Mouse (Mus musculus) myocyte (in vitro differentiated cells): ENCODE measurements around the gene Trhr2. TPM values are rescaled to one million over a fixed set of nuclear protein-coding genes. Genes with fewer than 3 reads are reported as not detected.

Experiments used
- H3K27me3 ChIP-seq: one replicate; pipeline ENCODE4 v1.6.1; 2011; ENCODE audit not compliant: control insufficient read depth, insufficient read depth, insufficient read length
- H3K36me3 ChIP-seq: one replicate; pipeline ENCODE4 v1.6.1; 2011; ENCODE audit not compliant: control insufficient read depth, insufficient read depth
- H3K4me2 ChIP-seq: one replicate; pipeline ENCODE4 v1.6.1; 2011; ENCODE audit warnings: low read depth, control low read depth
- H3K4me3 ChIP-seq: one replicate; pipeline ENCODE4 v1.5.1; 2011; ENCODE audit warnings: mild to moderate bottlenecking, control low read depth, moderate library complexity
- H3K79me2 ChIP-seq: one replicate; pipeline ENCODE4 v1.6.1; 2011; ENCODE audit not compliant: control insufficient read depth, insufficient read depth
- H3ac ChIP-seq: one replicate; pipeline ENCODE4 v1.6.1; 2011; ENCODE audit not compliant: control insufficient read depth, insufficient read length
- CEBPB ChIP-seq: IDR thresholded peaks from 2 replicates; pipeline ENCODE4 v1.6.1; 2011; ENCODE audit warnings: mild to moderate bottlenecking, moderate library complexity; ENCODE audit not compliant: poor library complexity, insufficient read depth, severe bottlenecking
- E2F4 ChIP-seq: IDR thresholded peaks from one replicate; pipeline ENCODE4 v1.6.1; 2011; ENCODE audit warnings: mild to moderate bottlenecking, control low read depth, moderate library complexity; ENCODE audit not compliant: insufficient read depth
- MAX ChIP-seq: IDR thresholded peaks from one replicate; pipeline ENCODE4 v1.6.1; 2011; ENCODE audit warnings: low read depth, mild to moderate bottlenecking, control low read depth
- MYOD1 ChIP-seq, 3 experiments: IDR thresholded peaks; one replicate each; pipeline ENCODE4 v1.6.1; 2011; ENCODE audit warnings: control low read depth in 2 of 3, low read depth in 2 of 3, mild to moderate bottlenecking in 2 of 3, moderate library complexity in 1 of 3; ENCODE audit not compliant: insufficient read length in 2 of 3, control insufficient read depth in 1 of 3
- MYOG ChIP-seq, 3 experiments: IDR thresholded peaks; one replicate each; pipeline ENCODE4 v1.6.1; 2011; ENCODE audit warnings: control low read depth in 2 of 3, low read depth in 2 of 3, mild to moderate bottlenecking in 2 of 3; ENCODE audit not compliant: insufficient read length in 2 of 3, control insufficient read depth in 1 of 3, insufficient read depth in 1 of 3
- POLR2A ChIP-seq: IDR thresholded peaks from one replicate; pipeline ENCODE4 v1.6.1; 2011; ENCODE audit warnings: low read depth, mild to moderate bottlenecking, control low read depth, moderate library complexity; ENCODE audit not compliant: insufficient read length
- POLR2AphosphoS2 ChIP-seq: IDR thresholded peaks from one replicate; pipeline ENCODE4 v1.6.1; 2011; ENCODE audit warnings: low read depth, control low read depth; ENCODE audit not compliant: insufficient read length
- REST ChIP-seq: IDR thresholded peaks from one replicate; pipeline ENCODE4 v1.6.1; 2011; ENCODE audit warnings: mild to moderate bottlenecking, control low read depth, moderate library complexity; ENCODE audit not compliant: insufficient read depth, insufficient read length
- SRF ChIP-seq: IDR thresholded peaks from one replicate; pipeline ENCODE4 v1.6.1; 2011; ENCODE audit warnings: low read depth; ENCODE audit not compliant: control insufficient read depth, insufficient read length
- TCF12 ChIP-seq: IDR thresholded peaks from one replicate; pipeline ENCODE4 v1.6.1; 2011; ENCODE audit warnings: mild to moderate bottlenecking, control low read depth; ENCODE audit not compliant: poor library complexity, insufficient read depth, severe bottlenecking
- TCF3 ChIP-seq: IDR thresholded peaks from one replicate; pipeline ENCODE4 v1.6.1; 2011; ENCODE audit warnings: low read depth, control low read depth; ENCODE audit not compliant: insufficient read length
- USF1 ChIP-seq: IDR thresholded peaks from one replicate; pipeline ENCODE4 v1.6.1; 2011; ENCODE audit warnings: low read depth, mild to moderate bottlenecking, control low read depth, moderate library complexity
- polyA plus RNA-seq: library from polyadenylated mRNA; unstranded; fragments of >200 nt; fragmentation: generic; extraction: Trizol; gene quantifications from one replicate; pipeline ENCODE4 v1.2.1, GENCODE M21; 2012; ENCODE audit warnings: missing spikeins

Gene Trhr2
- polyA plus RNA-seq, 1 experiment: not detected

DNA sequence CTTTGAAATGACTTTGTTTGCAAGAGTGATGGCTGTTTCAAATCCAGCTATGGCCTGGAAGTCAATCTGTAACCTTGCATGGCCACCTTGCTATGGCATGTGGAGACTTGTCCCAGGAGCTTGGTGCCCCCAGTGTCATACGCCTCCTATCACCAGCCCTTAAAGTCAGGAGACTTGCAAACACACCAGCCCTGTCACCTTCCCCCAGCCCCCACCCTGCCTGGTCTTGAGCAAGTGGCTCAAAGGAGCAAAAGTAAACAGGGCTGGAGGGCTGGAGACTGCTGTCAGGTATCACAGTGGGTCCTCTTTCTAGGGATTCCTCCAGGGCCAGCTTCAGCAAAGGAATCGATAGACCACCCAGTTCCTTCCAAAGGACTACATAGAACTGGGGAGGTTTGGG, 49.4 kb downstream of the Trhr2 start:
- Histone ChIP-seq H3ac (no peak overlapping the region), H3K27me3 (no peaks in the 10 kb centered on the region), H3K36me3 (peaks cover 5% of the 10 kb centered on the region)

DNA sequence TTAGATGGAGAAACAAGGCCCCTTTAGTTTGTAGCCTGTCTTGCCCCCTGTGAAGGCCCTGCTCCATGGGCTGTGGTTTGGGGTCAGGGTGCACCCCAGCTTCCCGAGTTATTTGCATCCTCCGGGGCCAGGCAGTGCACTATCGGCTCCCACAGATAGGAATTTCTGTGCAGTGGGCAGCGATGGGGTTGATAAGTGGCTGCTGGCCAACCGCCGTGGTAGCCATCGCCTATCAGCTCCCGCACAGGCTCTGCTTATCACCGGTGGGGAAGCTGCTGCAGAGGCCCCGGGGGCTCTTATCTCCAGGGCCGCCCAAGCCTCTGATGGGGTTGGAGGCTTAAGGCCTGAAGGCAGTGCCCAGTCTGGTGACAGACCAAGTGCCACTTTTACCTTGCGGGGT, 51.3 kb downstream of the Trhr2 start:
- TF ChIP-seq TCF12 (no peak), REST (no peak), CEBPB (no peak), MAX (no peak), POLR2AphosphoS2 (no peak), TCF3 (no peak), USF1 (no peak), SRF (no peak), POLR2A (no peak)
- H3K36me3 ChIP-seq: peaks cover 5% of the 10 kb centered on the region

More for the DNA sequence above, 49.4 kb downstream of the Trhr2 start:
- Histone ChIP-seq H3K4me3 (no peak overlapping the region), H3K79me2 (no peaks in the 10 kb centered on the region), H3K4me2 (no peak overlapping the region)
- no peak for TF ChIP-seq MYOG (IDR thresholded peaks at IDR 0.05; ENCODE audit: control insufficient read depth in 1 of 3, insufficient read depth in 1 of 3, insufficient read length in 2 of 3, low read depth in 2 of 3)
- TF ChIP-seq E2F4: no peak
- no peak for TF ChIP-seq POLR2AphosphoS2
- TF ChIP-seq MAX: no peak
- no peak for TF ChIP-seq SRF
- TF ChIP-seq REST: no peak
- TF ChIP-seq USF1: no peak
- TF ChIP-seq MYOD1 (IDR thresholded peaks at IDR 0.05; ENCODE audit: control insufficient read depth in 1 of 3, insufficient read length in 2 of 3, low read depth in 2 of 3): no peak
- no peak for TF ChIP-seq CEBPB
- no peak for TF ChIP-seq TCF12
- no peak for TF ChIP-seq POLR2A
- TF ChIP-seq TCF3: no peak

DNA sequence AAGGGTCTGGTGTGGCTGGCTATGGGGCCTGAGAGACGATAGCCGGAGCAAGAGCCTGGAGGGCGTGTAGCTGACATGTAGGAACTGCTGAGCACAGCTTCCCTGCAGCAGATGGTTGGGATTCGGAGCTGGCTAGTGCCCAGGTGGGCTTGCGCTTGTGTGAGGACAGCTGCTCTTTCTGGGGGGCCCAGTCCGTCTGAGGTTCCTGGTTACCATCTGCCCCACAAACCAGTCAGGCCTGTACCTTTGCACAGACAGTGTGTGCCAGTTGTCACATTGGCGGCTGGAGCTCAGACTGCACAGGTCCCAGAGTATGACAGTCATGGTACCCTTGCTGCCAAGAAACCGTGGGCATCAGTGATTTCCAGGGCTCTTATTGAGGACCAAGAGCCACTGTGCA, 52.7 kb downstream of the Trhr2 start:
- H3K4me2 ChIP-seq: no peak overlapping the region
- H3K79me2 ChIP-seq: no peaks in the 10 kb centered on the region
- H3ac ChIP-seq: no peak overlapping the region
- H3K4me3 ChIP-seq: no peak overlapping the region
- no peak for TF ChIP-seq POLR2A
- TF ChIP-seq CEBPB: no peak
- no peak for TF ChIP-seq E2F4
- TF ChIP-seq MAX: no peak
- TF ChIP-seq REST: no peak
- TF ChIP-seq MYOD1 (IDR thresholded peaks at IDR 0.05; ENCODE audit: control insufficient read depth in 1 of 3, insufficient read length in 2 of 3, low read depth in 2 of 3): no peak
- TF ChIP-seq USF1: no peak
- no peak for TF ChIP-seq MYOG (IDR thresholded peaks at IDR 0.05; ENCODE audit: control insufficient read depth in 1 of 3, insufficient read depth in 1 of 3, insufficient read length in 2 of 3, low read depth in 2 of 3)
- TF ChIP-seq POLR2AphosphoS2: no peak
- TF ChIP-seq TCF3: no peak
- no peak for TF ChIP-seq SRF
- H3K36me3 ChIP-seq: peaks cover 5% of the 10 kb centered on the region
- H3K27me3 ChIP-seq: no peaks in the 10 kb centered on the region

More for the DNA sequence above, 51.3 kb downstream of the Trhr2 start:
- Histone ChIP-seq H3K4me3 (no peak overlapping the region), H3K79me2 (no peaks in the 10 kb centered on the region), H3ac (no peak overlapping the region), H3K4me2 (no peak overlapping the region), H3K27me3 (no peaks in the 10 kb centered on the region)

Other genes with a start within 250 kb of the Trhr2 start
- 22.6 TPM for gene Zfpm1, start 78.6 kb downstream of the Trhr2 start, polyA plus RNA-seq
- gene Zc3h18, start 15.9 kb upstream of the Trhr2 start, polyA plus RNA-seq: 28.8 TPM
- not detected for gene Il17c, start 61.3 kb upstream of the Trhr2 start, polyA plus RNA-seq
- gene Cyba, start 72.2 kb upstream of the Trhr2 start, polyA plus RNA-seq: not detected
- 85.3 TPM for gene Mvd, start 82.7 kb upstream of the Trhr2 start, polyA plus RNA-seq
- gene Snai3, start 100.0 kb upstream of the Trhr2 start, polyA plus RNA-seq: 1.3 TPM
- 36.3 TPM for gene Rnf166, start 115.3 kb upstream of the Trhr2 start, polyA plus RNA-seq
- 31.5 TPM for gene Ctu2, start 115.4 kb upstream of the Trhr2 start, polyA plus RNA-seq
- 156 TPM for gene Piezo1, start 190.6 kb upstream of the Trhr2 start, polyA plus RNA-seq
- gene Cdt1, start 207.3 kb upstream of the Trhr2 start, polyA plus RNA-seq: 19.7 TPM
- gene Aprt, start 216.2 kb upstream of the Trhr2 start, polyA plus RNA-seq: 261 TPM